Comparison of ENCODE assay signal across 8 mouse cellular contexts in genomic region chr3:51195736-51196135, GRCm38 (mm10). TPM values are rescaled to one million over a fixed set of nuclear protein-coding genes. Genes with fewer than 3 reads are reported as not detected.
A peak's percentile ranks its signal among the peaks of the same experiment; 100 is the strongest.
DNase-seq lines count a peak whose midpoint lies in the region; ATAC-seq lines count a peak whose summit lies in the region.

No protein-coding gene starts in this region.

- WGBS in heart, embryonic 14.5 days, result 13% methylated on average over 8 of the region's 8 CpGs
- 38% methylated on average over 8 of the region's 8 CpGs for WGBS in midbrain, embryonic 11.5 days

- no peaks in the 10 kb centered on the region for H3K27me3 ChIP-seq in heart, embryonic 14.5 days (ENCODE audit: control insufficient read depth, insufficient read depth, low read length)
- no peaks in the 10 kb centered on the region for H3K27me3 ChIP-seq in midbrain, embryonic 11.5 days (ENCODE audit: control insufficient read depth, insufficient read depth, low read length)

- peak; percentile 21 for DNase-seq in layer of hippocampus, adult 11-12 months (ENCODE audit: low spot score)
- no peak for DNase-seq in layer of hippocampus, postnatal 36 days
- DNase-seq in NIH3T3 (ENCODE audit: low read depth), result peak; percentile 18
- no peak for DNase-seq in midbrain, embryonic 11.5 days (ENCODE audit: low spot score, missing footprints)
- DNase-seq in cerebellum, postnatal 10 days, result no peak
- DNase-seq in spleen, postnatal 4 days (ENCODE audit: low spot score in 2 of 2), result no peak
- no peak for DNase-seq in layer of hippocampus, postnatal 14 days (ENCODE audit: low spot score in 2 of 2)

- peaks cover 4 to 5% of the 10 kb centered on the region in 2 experiments; a peak in 3 of 4 replicates for H3K4me1 ChIP-seq in heart, embryonic 14.5 days (ENCODE audit: control insufficient read depth in 2 of 2, insufficient read depth in 2 of 2, low read length in 2 of 2)
- H3K4me1 ChIP-seq in midbrain, embryonic 11.5 days (ENCODE audit: control insufficient read depth, insufficient read depth, low read length), result no peaks in the 10 kb centered on the region

- H3K27ac ChIP-seq in heart, embryonic 14.5 days (replicated peaks in 1 of 2; ENCODE audit: control insufficient read depth in 1 of 2, insufficient read depth in 1 of 2, low read depth in 2 of 2, low read length in 2 of 2), result peak overlapping the region; percentile 6 to 25; a peak in 3 of 4 replicates
- no peak overlapping the region for H3K27ac ChIP-seq in midbrain, embryonic 11.5 days (ENCODE audit: low read depth, low read length)

- H3K4me3 ChIP-seq in heart, embryonic 14.5 days (ENCODE audit: control insufficient read depth in 1 of 2, insufficient read depth in 1 of 2, low read depth in 1 of 2, low read length in 2 of 2), result peak overlapping the region; percentile 21 to 27
- H3K4me3 ChIP-seq in midbrain, embryonic 11.5 days (ENCODE audit: low read depth, low read length), result no peak overlapping the region

- H3K9me3 ChIP-seq in heart, embryonic 14.5 days (ENCODE audit: control insufficient read depth, low read length), result no peaks in the 10 kb centered on the region
- H3K9me3 ChIP-seq in midbrain, embryonic 11.5 days (ENCODE audit: control insufficient read depth, low read length), result no peaks in the 10 kb centered on the region

- H3K9ac ChIP-seq in heart, embryonic 14.5 days (ENCODE audit: low read length), result peak overlapping the region; percentile 6
- no peak overlapping the region for H3K9ac ChIP-seq in midbrain, embryonic 11.5 days (ENCODE audit: low read length)

- H3K36me3 ChIP-seq in heart, embryonic 14.5 days (ENCODE audit: control insufficient read depth, insufficient read depth, low read length), result no peaks in the 10 kb centered on the region
- H3K36me3 ChIP-seq in midbrain, embryonic 11.5 days (ENCODE audit: control insufficient read depth, insufficient read depth, low read length), result no peaks in the 10 kb centered on the region

- H3K4me2 ChIP-seq in heart, embryonic 14.5 days (ENCODE audit: low read length), result peak overlapping the region; percentile 60
- peak overlapping the region; percentile 11; the same call in 1 of the 2 replicates for H3K4me2 ChIP-seq in midbrain, embryonic 11.5 days

- no peak for ATAC-seq in heart, embryonic 14.5 days (ENCODE audit: insufficient number of reproducible peaks, insufficient read depth, low FRiP score, low read depth)
- ATAC-seq in midbrain, embryonic 11.5 days (ENCODE audit: low FRiP score), result peak; percentile 63

RNA-seq across cellular contexts. Expression of gene Noct, which starts 28.5 kb away (rescaled TPM):
- 10 to 100 TPM; 57.7 to 62.8 TPM for total RNA-seq in layer of hippocampus, postnatal 36 days (2021)
- 11.0 and 12.0 TPM in 2 replicates for polyA plus RNA-seq in heart, embryonic 14.5 days (2014; fragmentation: Nextera tagmentation; extraction: Ambion mirVana)
- polyA plus RNA-seq in midbrain, embryonic 11.5 days (2014; fragmentation: Nextera tagmentation; extraction: Ambion mirVana), result 11.6 and 12.9 TPM in 2 replicates
- 10 to 100 TPM; 54.4 to 58.6 TPM for total RNA-seq in layer of hippocampus, postnatal 14 days (2021)

Comparison
In these comparisons a context has a peak if more than half of its experiments do, and no peak if none do; other contexts are left out.
1. DNase-seq: peak in layer of hippocampus, adult 11-12 months (single experiment) and NIH3T3 (single experiment); none in layer of hippocampus, postnatal 36 days (0 of 2), midbrain, embryonic 11.5 days (single experiment), cerebellum, postnatal 10 days (0 of 2), spleen, postnatal 4 days (0 of 2) and layer of hippocampus, postnatal 14 days (0 of 2).